Mouse (Mus musculus) ovary, postnatal 10 days (tissue): ENCODE measurements around the gene Samd4b.
A peak's percentile ranks its signal among the peaks of the same experiment; 100 is the strongest.

ENCODE experiments used
- DNase-seq: peaks from one replicate; pipeline ENCODE4 v3.0.0; 2022; ENCODE audit warnings: low spot score

The Samd4b gene

GRCm38 (mm10) chr7:28587644-28588043 is 10.3 kb downstream of the Samd4b start:
- no peak for DNase-seq

DNA sequence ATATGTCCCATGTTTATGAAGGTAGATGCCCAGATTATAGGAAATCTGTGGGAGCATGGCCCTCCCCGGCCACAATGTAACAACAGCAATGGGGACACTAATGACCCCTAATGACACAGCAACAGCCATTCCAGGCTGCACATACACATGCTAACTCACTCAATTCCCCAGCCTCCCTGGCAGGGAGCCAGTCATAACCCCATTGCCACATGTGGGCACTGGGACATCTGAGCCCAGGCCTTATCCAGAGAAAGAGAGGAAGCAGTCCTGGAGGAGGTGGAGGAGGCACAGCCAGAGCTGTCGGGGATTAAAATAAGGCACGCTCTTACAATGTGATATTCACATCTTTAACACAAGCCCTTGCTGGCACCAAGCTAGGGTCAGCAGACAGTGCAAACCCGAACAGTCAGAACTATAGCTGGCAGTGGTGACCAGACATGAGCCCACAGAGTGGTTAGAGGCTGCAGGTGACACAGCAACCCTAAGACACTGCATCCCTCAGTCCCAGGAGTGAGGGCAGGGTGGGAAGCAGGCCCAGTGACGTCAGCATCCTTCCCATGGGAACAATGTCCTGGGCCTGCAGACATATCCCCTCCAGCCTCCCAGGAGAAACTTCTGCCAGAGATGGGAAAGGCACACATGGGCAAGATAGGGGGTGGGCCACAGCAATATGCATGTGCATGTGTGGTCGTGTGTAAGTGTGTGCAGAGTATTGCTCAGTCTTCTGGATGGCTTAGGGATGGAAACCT is 11.1 kb downstream of the Samd4b start:
- no peak for DNase-seq

GRCm38 (mm10) chr7:28585001-28585400 is 12.9 kb downstream of the Samd4b start:
- no peak for DNase-seq

GRCm38 (mm10) chr7:28584468-28584867 is 13.5 kb downstream of the Samd4b start:
- DNase-seq = no peak

- DNase-seq = no peak
Measured at GRCm38 (mm10) chr7:28583570-28584344, 14.2 kb downstream of the Samd4b start.

DNA sequence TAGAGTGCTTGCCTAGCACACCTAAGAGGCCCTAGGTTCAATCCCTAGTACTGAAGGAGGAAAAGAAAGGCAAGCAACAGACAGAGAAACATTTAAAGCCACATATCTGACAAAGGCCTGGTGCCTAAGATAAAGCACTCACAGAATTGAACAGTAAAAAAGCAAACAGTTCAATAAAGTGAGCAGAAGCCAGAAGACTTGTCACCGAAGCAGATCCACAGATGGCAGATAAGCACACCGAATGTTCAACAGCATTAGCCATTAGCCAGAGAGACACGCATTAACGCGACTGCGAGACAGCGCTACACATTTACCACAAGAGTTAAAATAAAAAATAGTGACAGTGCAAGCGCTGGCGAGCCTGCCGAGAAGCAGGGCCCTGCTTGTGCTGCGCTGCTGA is 15.1 kb downstream of the Samd4b start:
- no peak for DNase-seq

GRCm38 (mm10) chr7:28581721-28582120 is 16.2 kb downstream of the Samd4b start:
- DNase-seq = no peak

DNA sequence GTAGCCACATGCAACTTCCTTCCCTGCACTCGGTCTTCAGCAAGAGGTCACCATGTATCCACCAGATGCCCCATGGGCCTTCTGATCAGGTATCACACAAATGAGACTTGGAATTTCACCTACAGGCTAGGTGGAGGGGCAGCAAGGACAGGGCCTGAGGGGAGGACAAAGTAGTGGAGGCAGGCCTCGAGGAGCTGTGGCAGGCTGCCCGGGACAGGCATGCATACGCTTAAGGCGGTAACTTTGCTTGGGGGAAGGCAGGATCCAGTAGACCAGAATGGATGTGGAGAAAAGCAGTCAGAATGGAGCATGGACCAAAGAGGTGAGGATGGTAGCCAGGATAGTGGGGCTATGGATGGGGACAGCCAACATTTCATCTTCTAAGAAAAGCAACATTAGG is 18.1 kb downstream of the Samd4b start:
- DNase-seq = no peak

DNA sequence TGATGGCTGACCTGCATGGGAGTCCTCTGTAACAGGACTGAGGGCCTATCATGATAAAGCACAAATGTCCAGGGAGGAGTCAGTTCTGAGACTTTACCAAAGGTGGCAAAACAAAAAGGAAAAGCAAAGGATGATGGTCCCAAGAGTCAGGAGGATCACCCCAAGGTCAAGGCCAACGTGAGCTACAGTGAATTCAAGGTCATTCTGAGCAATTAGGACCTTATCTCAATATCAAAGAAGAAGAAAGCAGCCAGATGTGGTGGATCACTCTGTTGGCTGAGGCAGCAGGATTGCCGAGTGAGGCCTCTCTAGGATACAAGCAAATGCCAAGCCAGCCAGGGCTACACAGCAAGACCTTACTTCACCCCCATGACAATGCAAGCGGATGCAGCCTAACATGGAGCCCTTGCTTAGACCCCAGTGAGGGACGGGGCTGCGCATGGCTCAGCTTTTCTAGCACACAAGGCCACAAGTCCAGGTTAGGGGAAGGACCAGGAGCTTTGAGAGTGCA is 19.3 kb downstream of the Samd4b start:
- no peak for DNase-seq

DNA sequence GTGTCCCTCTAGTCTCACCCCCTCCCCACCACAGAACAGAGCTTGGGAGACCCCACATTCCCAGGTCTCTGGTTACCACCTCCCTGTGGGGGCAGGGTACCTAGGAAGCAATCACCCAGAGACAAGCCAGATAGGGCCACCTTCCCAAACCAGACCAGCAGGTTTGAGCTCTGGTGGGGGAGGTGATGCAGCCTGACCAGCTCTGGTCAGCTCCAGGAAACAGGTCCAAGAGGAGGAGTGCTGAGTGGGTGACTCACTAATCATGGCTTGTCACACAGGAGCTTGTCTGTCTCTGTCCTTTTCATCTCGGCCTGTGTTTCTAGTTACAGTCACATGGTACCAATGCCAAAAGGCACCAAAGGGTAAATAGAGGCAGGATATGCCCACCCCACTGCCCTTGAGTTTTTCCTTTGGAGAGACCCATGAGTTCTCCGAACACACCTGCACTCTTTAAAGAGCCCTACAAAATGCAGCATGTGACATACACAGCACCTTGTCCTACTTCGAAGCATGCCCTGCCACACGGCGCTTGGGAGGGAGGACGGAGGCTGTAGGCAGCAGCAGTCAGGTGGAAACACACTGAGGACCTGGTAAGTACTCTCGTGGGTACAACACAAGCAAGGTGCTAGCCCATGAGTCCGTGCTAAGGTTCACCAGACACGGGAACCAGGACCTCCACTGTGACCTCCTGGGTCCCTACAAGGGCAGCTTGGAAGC is 20.0 kb downstream of the Samd4b start:
- no peak for DNase-seq

- DNase-seq = peak; percentile 41
Measured at GRCm38 (mm10) chr7:28576271-28576914, 21.6 kb downstream of the Samd4b start.

- no peak for DNase-seq
Measured at GRCm38 (mm10) chr7:28575597-28575996, 22.3 kb downstream of the Samd4b start.

DNA sequence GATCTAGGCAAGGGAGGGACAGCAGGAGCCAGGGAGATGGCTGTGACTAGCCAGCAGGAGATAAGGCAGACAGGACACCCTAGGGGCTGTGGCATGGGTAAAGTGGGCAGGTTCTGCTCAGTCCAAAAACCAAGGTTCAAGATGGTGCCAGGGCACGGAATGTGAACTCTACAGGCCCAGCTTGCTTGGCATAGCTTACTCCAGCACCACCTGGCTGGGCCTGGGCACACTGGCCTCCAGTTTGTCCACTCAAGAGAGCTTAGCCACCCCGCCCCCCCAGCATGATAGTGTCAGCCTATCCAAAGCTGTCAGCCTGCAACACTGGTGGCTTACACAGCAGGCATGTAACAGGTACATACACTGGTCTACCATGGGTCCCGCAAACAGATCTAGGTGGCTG is 24.7 kb downstream of the Samd4b start:
- no peak for DNase-seq

DNA sequence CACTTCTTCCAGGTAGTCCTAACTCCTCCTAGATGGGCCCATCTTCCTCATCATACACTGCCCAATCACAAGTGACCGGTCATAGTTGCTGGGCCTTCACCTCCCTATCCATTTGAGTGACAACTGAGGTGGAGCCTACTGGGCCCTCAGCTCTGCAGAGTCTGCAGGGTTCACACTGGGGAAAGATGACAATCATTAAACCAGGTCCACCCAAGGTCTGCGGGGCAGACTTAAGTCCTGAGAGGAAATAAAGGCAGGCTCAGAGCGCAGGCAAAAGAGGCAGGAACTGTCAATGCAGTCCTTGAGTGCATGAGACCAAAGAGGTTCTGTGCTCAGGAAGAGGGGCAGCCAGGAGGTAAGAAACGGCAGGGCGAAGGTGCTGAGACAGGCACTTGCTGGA is 25.3 kb downstream of the Samd4b start:
- DNase-seq = no peak

DNA sequence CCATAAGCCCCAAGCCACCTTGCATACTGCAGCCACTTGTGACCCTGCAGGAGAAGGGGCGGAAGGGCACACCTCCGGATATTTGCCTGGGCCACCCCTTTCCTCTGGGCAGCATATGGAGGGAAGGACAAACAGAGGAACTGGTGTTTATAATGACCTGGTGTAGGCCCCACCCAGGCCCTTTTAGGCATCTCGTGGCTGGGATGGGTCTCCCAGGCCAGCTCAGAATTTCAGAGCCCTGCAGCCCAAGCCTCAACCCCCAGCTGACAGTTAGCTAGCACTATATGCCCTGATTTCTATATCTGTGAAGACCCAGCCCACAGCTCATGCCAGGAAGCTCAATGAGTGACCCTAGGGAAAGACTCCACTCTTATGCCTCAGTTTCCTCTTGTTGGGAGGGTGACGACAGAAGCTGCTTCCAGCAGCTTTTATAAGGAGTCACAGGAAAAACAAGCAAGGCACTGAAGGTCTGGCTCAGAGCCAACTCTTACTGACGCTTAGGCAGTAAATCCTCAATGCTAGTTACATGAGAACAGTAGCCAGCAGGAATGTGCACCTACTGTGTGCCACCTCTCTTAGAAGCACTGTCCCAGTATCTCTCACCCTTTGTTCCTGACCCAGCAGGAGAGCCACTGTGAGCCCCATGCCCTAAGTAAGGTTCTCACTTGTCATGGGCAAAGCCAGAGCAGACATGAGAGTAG is 26.8 kb downstream of the Samd4b start:
- DNase-seq = no peak

DNA sequence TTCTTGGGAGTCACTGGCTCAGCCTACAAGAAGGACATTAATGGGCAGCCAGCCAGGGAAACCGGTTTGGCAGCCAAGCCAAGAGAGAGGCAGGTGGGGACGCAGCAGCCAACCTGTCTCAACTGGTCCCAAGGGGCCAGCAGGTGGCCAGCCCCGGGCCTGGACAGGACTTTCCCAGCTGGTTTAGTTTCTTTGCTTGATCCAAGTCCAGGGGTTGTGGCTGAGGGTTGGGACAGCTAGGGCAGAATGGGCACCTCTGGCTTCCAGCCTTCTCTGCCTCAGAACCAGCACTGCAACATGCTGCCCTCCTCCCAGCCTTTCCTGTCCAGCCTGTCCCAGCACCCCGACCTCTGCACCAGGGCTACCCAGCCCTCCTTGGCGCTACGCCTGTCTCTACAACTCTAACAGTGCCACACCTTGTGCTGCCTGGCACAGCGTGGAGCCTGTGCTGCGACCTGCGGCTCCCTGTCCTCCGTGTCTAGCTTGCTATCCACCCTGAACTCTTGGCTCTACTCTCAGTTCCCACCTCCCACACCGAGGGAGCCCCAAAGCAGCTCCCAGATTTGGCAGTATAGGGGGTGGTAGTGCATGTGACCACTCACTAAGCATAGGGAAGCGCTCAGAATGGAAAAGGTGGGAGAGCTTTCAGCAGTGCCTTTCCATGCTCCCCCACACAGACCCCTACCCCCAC is 27.5 kb downstream of the Samd4b start:
- peak; percentile 60 for DNase-seq

DNA sequence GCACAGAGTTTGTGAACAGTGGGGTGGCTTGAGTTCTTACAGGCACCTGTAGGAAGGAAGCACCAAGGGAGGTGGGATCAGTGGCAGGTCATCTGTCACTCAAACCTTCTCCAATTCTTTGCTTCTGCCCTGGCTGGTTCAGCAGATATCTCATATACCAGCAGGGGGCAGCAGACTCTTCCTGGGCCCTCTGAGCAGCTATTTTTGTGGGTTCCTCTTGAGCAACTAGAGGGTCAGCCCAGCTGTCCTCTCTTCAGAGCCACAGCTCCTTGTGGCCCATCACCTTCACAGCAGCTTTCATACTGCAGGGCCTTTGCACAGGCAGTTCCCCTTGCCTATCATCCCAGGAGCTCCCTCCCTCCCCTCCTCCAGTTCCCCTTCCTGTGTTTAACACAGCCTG is 29.7 kb downstream of the Samd4b start:
- DNase-seq = no peak

GRCm38 (mm10) chr7:28567539-28567938 is 30.4 kb downstream of the Samd4b start:
- no peak for DNase-seq

- DNase-seq = no peak
Measured at GRCm38 (mm10) chr7:28565407-28565806, 32.5 kb downstream of the Samd4b start.

DNA sequence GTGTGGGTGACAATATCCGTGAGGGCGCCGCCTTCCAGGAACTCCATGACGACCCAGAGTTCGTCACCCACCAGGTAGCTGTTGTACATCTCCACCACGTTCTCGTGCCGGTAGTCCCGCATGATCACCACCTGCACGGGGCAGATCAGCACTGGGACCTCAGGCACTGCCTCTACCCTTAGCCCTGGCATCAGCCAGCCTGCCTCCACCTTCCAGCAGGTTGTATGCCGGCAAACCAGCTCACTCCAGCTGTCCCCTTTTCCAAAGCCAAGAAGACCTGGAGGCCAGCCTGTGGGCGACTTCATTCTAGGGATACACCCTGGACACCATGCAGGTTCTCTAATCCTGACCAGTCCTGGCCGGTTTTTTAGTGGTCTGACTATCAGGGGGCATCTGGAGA is 35.0 kb downstream of the Samd4b start:
- DNase-seq = no peak

DNA sequence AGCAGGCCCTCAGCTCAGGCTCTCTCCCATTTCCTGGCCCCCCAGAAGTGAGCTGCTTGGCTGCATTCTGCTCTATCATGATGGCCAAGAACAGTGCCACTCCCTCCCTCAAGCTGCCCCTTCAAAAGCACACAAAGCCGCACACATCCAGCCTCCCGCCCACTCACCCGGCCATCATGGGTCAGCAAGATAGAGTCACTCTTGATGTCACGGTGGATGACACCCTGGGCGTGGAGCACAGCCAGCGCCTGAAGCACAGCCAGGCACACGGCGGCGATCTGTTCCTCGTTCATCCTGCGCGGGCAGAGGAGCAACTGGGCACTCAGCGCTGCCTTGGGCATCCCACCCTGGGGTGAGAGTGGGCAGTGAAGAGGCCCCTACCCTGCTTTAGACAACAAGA is 35.6 kb downstream of the Samd4b start:
- DNase-seq = no peak
